Mouse (Mus musculus) left cerebral cortex, postnatal 14 days (tissue): ENCODE data around the gene Slc25a16. TPM values are rescaled to one million over a fixed set of nuclear protein-coding genes. Genes with fewer than 3 reads are reported as not detected.

ENCODE experiments used
- DNase-seq, 2 experiments: peaks; one replicate each; pipeline ENCODE4 v3.0.0; 2021 to 2022; ENCODE audit warnings: low spot score in 2 of 2, mixed read lengths in 1 of 2
- intact Hi-C: fragments of 180-260 bp; cut with DNase I; formaldehyde crosslinking; loops from one replicate; pipeline ENCODE4 v1.15.1; 2025
- long read RNA-seq, 2 experiments: library from polyadenylated mRNA; stranded (forward); transcript quantifications; one replicate each; pipeline ENCODE4 v2.0.0; 2021
- total RNA-seq, 2 experiments: library from RNA; stranded (reverse); gene quantifications; 2 replicates each; pipeline ENCODE4 v1.2.3; 2021

Slc25a16 gene
- 10 to 100 TPM; 41.0 to 42.8 TPM for total RNA-seq
- long read RNA-seq, experiment 1, transcript Slc25a16-201 (9 exons, 3,145 nt): major isoform, 79 of 97 reads
- long read RNA-seq, experiment 1, partial matches to known transcripts: 12 of 97 reads
- long read RNA-seq, experiment 1, other reads (novel, unspliced or antisense): 6 of 97 reads
- long read RNA-seq, experiment 2, transcript Slc25a16-201 (9 exons, 3,145 nt): major isoform, 49 of 59 reads
- long read RNA-seq, experiment 2, partial matches to known transcripts: 0 of 59 reads
- long read RNA-seq, experiment 2, other reads (novel, unspliced or antisense): 10 of 59 reads

- peak; percentile 94 for DNase-seq
- intact Hi-C loops: loop anchor here (5.0 kb wide), 1 partner anchor 62 kb away; the partner anchor contains the start of gene Rufy2
Observed at GRCm38 (mm10) chr10:62919925-62920765, at the start of gene Slc25a16. Gene Slc25a16, plus strand, starts transcription at chr10:62920633.

GRCm38 (mm10) chr10:62874828-62875227, 45.6 kb upstream of the Slc25a16 start:
- intact Hi-C loops: no loop called here
- DNase-seq: no peak

GRCm38 (mm10) chr10:62875565-62875964, 44.9 kb upstream of the Slc25a16 start:
- intact Hi-C loops: no loop called here
- no peak for DNase-seq

- intact Hi-C loops: no loop called here
- no peak for DNase-seq
Observed at GRCm38 (mm10) chr10:62878056-62878455, 42.4 kb upstream of the Slc25a16 start.

GRCm38 (mm10) chr10:62881211-62881610, 39.2 kb upstream of the Slc25a16 start:
- no peak for DNase-seq
- intact Hi-C loops: no loop called here

GRCm38 (mm10) chr10:62883933-62884372, 36.5 kb upstream of the Slc25a16 start:
- intact Hi-C loops: no loop called here
- no peak for DNase-seq

- intact Hi-C loops: no loop called here
- no peak for DNase-seq
Observed at GRCm38 (mm10) chr10:62884517-62884916, 35.9 kb upstream of the Slc25a16 start.

- DNase-seq: no peak
- intact Hi-C loops: no loop called here
Observed at GRCm38 (mm10) chr10:62885460-62885859, 35.0 kb upstream of the Slc25a16 start.

GRCm38 (mm10) chr10:62885969-62886798, 34.2 kb upstream of the Slc25a16 start:
- DNase-seq: no peak
- intact Hi-C loops: no loop called here

- DNase-seq: no peak
- intact Hi-C loops: no loop called here
Observed at GRCm38 (mm10) chr10:62886799-62887591, 33.4 kb upstream of the Slc25a16 start.

GRCm38 (mm10) chr10:62891025-62891424, 29.4 kb upstream of the Slc25a16 start:
- DNase-seq: no peak
- intact Hi-C loops: no loop called here

GRCm38 (mm10) chr10:62892549-62893232, 27.7 kb upstream of the Slc25a16 start:
- intact Hi-C loops: no loop called here

GRCm38 (mm10) chr10:62893356-62893884, 27.0 kb upstream of the Slc25a16 start:
- DNase-seq: no peak
- intact Hi-C loops: no loop called here

More at GRCm38 (mm10) chr10:62892549-62893232, 27.7 kb upstream of the Slc25a16 start:
- no peak for DNase-seq

GRCm38 (mm10) chr10:62894447-62894846, 26.0 kb upstream of the Slc25a16 start:
- intact Hi-C loops: no loop called here
- DNase-seq: no peak

- intact Hi-C loops: no loop called here
- DNase-seq: no peak
Observed at GRCm38 (mm10) chr10:62895386-62895785, 25.0 kb upstream of the Slc25a16 start.

- intact Hi-C loops: no loop called here
Observed at GRCm38 (mm10) chr10:62896035-62896434, 24.4 kb upstream of the Slc25a16 start.

GRCm38 (mm10) chr10:62896774-62897173, 23.7 kb upstream of the Slc25a16 start:
- intact Hi-C loops: no loop called here
- no peak for DNase-seq

More at GRCm38 (mm10) chr10:62896035-62896434, 24.4 kb upstream of the Slc25a16 start:
- DNase-seq: no peak

- intact Hi-C loops: no loop called here
- DNase-seq: no peak
Observed at GRCm38 (mm10) chr10:62897437-62897836, 23.0 kb upstream of the Slc25a16 start.
